Mouse (Mus musculus) lung, adult 2 months (tissue): ENCODE measurements at regions not wholly inside any gene's neighbourhood (a gene's known extent, or its start where the extent isn't known, plus 50 kb on each side); places are given as distances from the start of the nearest gene placed in this dataset.
A peak's percentile ranks its signal among the peaks of the same experiment; 100 is the strongest.

Experiments
- DNase-seq: peaks from one replicate; pipeline ENCODE4 v3.0.0; 2022
- H3K4me1 ChIP-seq: fragments of 200-500 bp; 2 replicates; pipeline ENCODE4 v1.6.1; 2011; ENCODE audit warnings: low read length; ENCODE audit not compliant: control insufficient read depth, insufficient read depth
- H3K4me3 ChIP-seq: fragments of 200-500 bp; replicated peaks from 2 replicates; pipeline ENCODE3; 2011; ENCODE audit warnings: low read depth, mild to moderate bottlenecking, control low read depth, low read length; ENCODE audit errors: extremely low read depth
- CTCF ChIP-seq: fragments of 200-500 bp; IDR thresholded peaks from 2 replicates; pipeline ENCODE4 v1.5.1; 2011; ENCODE audit warnings: mild to moderate bottlenecking, low read length, control low read depth; ENCODE audit not compliant: insufficient read depth
- POLR2A ChIP-seq: fragments of 200-500 bp; IDR thresholded peaks from 2 replicates; pipeline ENCODE4 v1.6.1; 2011; ENCODE audit warnings: low read depth, mild to moderate bottlenecking, control low read depth, low read length, borderline replicate concordance; ENCODE audit errors: extremely low read depth
- WGBS: fragments of 180-500 bp; shearing (Covaris S2); methylation state at CpG from one replicate; pipeline ENCODE4 v1.1.7; 2018; 5-methylcytosine and 5-hydroxymethylcytosine counted together

GRCm38 (mm10) chr4:12595801-12596515 lies 424.1 kb upstream of the Fam92a start:
- 74% methylated on average over 10 of the region's 10 CpGs for WGBS
- no peak for TF ChIP-seq POLR2A
- TF ChIP-seq CTCF = no peak
- Histone ChIP-seq H3K4me3 (no peak overlapping the region), H3K4me1 (no peaks in the 10 kb centered on the region)
- no peak for DNase-seq

DNA sequence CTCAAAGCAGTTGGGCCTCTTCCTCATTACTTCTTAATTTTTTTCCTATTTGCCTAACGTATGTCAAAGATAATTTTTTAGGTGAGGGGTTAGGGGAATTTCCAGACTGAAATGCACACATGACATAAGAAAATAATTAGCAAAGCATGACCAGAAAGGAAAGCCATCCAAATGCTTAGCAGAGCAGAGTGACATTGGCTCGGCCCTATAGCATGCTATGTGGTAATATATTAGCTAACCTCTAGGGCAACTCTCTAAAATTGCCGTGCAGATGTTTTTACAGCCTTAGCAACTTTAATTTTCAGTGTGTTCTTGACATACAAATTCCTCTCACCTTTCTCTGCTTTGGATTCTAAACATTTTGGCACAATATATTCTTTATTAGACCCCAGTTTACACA lies 421.2 kb upstream of the Fam92a start:
- Histone ChIP-seq H3K4me1 (no peaks in the 10 kb centered on the region), H3K4me3 (no peak overlapping the region)
- WGBS = 76% methylated on average over 3 of the region's 3 CpGs
- no peak for TF ChIP-seq POLR2A
- no peak for TF ChIP-seq CTCF
- no peak for DNase-seq

GRCm38 (mm10) chr4:12578102-12578501 lies 406.3 kb upstream of the Fam92a start:
- WGBS = 90% methylated on average over 4 of the region's 4 CpGs
- no peak for TF ChIP-seq POLR2A

DNA sequence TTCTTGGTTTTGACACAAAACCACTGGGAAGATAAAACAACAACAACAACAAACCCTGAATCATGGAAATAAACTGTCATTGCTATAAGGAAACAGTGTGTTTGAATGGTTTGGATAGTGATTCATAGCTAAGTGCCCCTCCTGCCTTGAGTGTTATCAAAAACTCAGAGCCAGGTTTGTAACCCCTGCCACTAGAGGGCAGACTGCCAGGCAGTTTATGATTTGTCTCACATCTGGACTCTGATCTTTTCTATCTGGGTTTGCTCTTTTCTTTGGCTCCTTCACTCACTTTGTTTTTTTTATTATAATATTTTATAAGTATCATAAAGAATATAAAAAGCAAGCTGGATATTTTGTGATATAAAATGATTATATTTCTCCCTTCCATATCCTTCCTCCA lies 400.1 kb upstream of the Fam92a start:
- H3K4me3 ChIP-seq = no peak overlapping the region
- no peak for DNase-seq
- H3K4me1 ChIP-seq = no peaks in the 10 kb centered on the region; the same call in 1 of the 2 replicates
- TF ChIP-seq CTCF = peak; percentile 32; the same call in 1 of the 2 replicates
- no peak for TF ChIP-seq POLR2A

More at GRCm38 (mm10) chr4:12578102-12578501, 406.3 kb upstream of the Fam92a start:
- Histone ChIP-seq H3K4me1 (no peaks in the 10 kb centered on the region; the same call in 1 of the 2 replicates), H3K4me3 (no peak overlapping the region)
- no peak for DNase-seq

DNA sequence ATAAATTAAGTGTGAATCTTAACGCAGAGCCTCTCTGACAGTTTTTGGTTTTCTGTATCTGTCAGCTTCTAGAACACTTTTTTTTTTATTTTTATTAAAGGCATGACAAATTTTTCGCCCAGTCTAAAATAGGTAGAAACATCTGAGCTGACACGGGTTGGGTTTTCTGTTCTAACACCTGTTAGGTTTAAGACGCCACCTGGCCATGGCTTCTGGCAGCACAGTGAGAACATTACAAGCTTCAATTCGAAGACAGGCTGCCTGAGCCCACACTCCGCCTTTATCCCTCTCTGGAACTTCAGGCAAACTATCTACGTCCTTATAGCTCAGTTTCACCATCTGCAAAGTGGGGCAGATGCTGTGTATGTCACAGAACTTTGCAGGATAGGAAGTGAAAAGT lies 398.9 kb upstream of the Fam92a start:
- 73% methylated on average over 7 of the region's 7 CpGs for WGBS

GRCm38 (mm10) chr4:12567643-12568042 lies 395.8 kb upstream of the Fam92a start:
- DNase-seq = no peak
- Histone ChIP-seq H3K4me3 (no peak overlapping the region), H3K4me1 (no peaks in the 10 kb centered on the region)
- TF ChIP-seq CTCF = no peak
- TF ChIP-seq POLR2A = no peak
- WGBS = 51% methylated on average over 5 of the region's 5 CpGs

More for the DNA sequence above, 398.9 kb upstream of the Fam92a start:
- TF ChIP-seq POLR2A = no peak
- no peak for TF ChIP-seq CTCF
- no peak for DNase-seq
- Histone ChIP-seq H3K4me3 (no peak overlapping the region), H3K4me1 (no peaks in the 10 kb centered on the region; the same call in 1 of the 2 replicates)

GRCm38 (mm10) chr4:12563016-12563415 lies 391.2 kb upstream of the Fam92a start:
- DNase-seq = no peak
- Histone ChIP-seq H3K4me3 (no peak overlapping the region), H3K4me1 (peaks cover 3% of the 10 kb centered on the region; the same call in 1 of the 2 replicates)
- TF ChIP-seq CTCF = no peak
- TF ChIP-seq POLR2A = no peak
- WGBS = 39% methylated on average over 1 of the region's 1 CpGs

DNA sequence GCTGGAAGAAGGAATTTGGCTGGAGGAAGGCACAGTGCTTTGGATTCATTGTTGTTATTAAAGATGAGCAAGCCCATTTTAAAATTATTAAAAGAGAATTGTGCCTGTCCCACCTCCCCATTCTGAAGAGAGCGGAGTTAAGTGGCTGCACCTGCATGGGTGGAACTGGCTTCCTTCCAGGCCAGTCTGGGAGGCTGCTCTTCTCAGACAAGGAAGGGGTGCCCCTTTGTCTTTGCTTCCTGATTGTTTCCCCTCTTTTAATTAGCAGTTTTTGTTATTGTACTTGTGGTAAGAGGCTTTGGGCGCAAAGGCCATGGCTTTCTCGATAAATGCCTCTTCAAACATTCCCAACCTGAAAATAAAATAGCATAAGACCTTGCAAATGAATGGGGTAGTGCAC lies 388.7 kb upstream of the Fam92a start:
- DNase-seq = no peak
- WGBS = 35% methylated on average over 3 of the region's 3 CpGs
- Histone ChIP-seq H3K4me1 (peaks cover 3% of the 10 kb centered on the region; the same call in 1 of the 2 replicates), H3K4me3 (no peak overlapping the region)
- TF ChIP-seq CTCF (no peak), POLR2A (no peak)

GRCm38 (mm10) chr4:12560015-12560414 lies 388.2 kb upstream of the Fam92a start:
- no peak for DNase-seq
- peaks cover 3% of the 10 kb centered on the region; the same call in 1 of the 2 replicates for H3K4me1 ChIP-seq
- no peak for TF ChIP-seq POLR2A
- no peak overlapping the region for H3K4me3 ChIP-seq
- WGBS = 77% methylated on average over 4 of the region's 4 CpGs

DNA sequence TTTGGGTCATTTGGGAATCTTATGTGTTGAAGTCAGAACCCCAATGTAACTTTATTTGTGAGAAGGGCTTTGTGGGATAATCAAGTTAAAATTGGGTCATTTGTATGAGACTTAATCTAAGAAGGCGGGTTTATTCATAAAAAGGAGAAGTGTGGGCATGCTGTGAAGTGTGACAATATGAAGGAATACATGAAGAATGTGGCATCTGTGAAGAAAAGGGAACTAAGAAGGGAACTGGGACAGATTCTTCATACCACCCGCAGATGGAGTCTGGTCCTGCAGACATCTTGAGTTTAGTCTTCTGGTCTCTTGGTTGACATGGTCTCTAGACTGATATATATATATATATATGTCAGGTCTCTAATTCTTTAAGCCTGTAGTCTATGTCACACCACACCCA lies 385.3 kb upstream of the Fam92a start:
- no peak for TF ChIP-seq POLR2A
- TF ChIP-seq CTCF = no peak
- DNase-seq = no peak
- no peak overlapping the region for H3K4me3 ChIP-seq
- 74% methylated on average over 2 of the region's 2 CpGs for WGBS
- H3K4me1 ChIP-seq = peaks cover 3% of the 10 kb centered on the region; the same call in 1 of the 2 replicates
